Mouse (Mus musculus) heart, embryonic 16.5 days (tissue): ENCODE measurements around the gene Dnajc1. TPM values are rescaled to one million over a fixed set of nuclear protein-coding genes. Genes with fewer than 3 reads are reported as not detected.

Source experiments
- ATAC-seq: fragments of 200-750 bp; cut with Nextera tagmentation; replicated peaks from 2 replicates; pipeline ENCODE4 v1.8.0; 2017; ENCODE audit warnings: moderate number of reproducible peaks; ENCODE audit not compliant: insufficient read depth, low FRiP score; ENCODE audit errors: extremely low read depth
- H3K27ac ChIP-seq: fragments of 300-500 bp; sonication (generic); 2 replicates; pipeline ENCODE4 v1.5.1; 2014; ENCODE audit warnings: mild to moderate bottlenecking, low read length, control low read depth, moderate library complexity
- H3K27me3 ChIP-seq: fragments of 300-500 bp; sonication (generic); 2 replicates; pipeline ENCODE4 v1.6.1; 2014; ENCODE audit warnings: low read length, mixed read lengths; ENCODE audit not compliant: control insufficient read depth, insufficient read depth
- H3K36me3 ChIP-seq: fragments of 300-500 bp; sonication (generic); 2 replicates; pipeline ENCODE4 v1.6.1; 2014; ENCODE audit not compliant: control insufficient read depth, insufficient read depth
- H3K4me1 ChIP-seq: fragments of 300-500 bp; sonication (generic); 2 replicates; pipeline ENCODE4 v1.6.1; 2014; ENCODE audit warnings: low read length, mixed read lengths; ENCODE audit not compliant: control insufficient read depth, insufficient read depth
- H3K4me2 ChIP-seq: fragments of 300-500 bp; sonication (generic); 2 replicates; pipeline ENCODE4 v1.6.1; 2014; ENCODE audit warnings: low read depth, mild to moderate bottlenecking, control low read depth, low read length
- H3K4me3 ChIP-seq: fragments of 300-500 bp; sonication (generic); 2 replicates; pipeline ENCODE4 v1.5.1; 2014; ENCODE audit warnings: mild to moderate bottlenecking, control low read depth, low read length
- H3K9ac ChIP-seq: fragments of 300-500 bp; sonication (generic); 2 replicates; pipeline ENCODE4 v1.6.1; 2014; ENCODE audit warnings: low read length, control low read depth
- H3K9me3 ChIP-seq: fragments of 300-500 bp; sonication (generic); replicated peaks from 2 replicates; pipeline ENCODE4 v1.6.1; 2016; ENCODE audit warnings: low read length; ENCODE audit not compliant: control insufficient read depth
- WGBS: fragments of 180-500 bp; shearing (Covaris S2); extraction: QIAGEN DNeasy Blood & Tissue Kit; methylation state at CpG from one replicate; pipeline ENCODE4 v1.1.7; 2014; 5-methylcytosine and 5-hydroxymethylcytosine counted together
- polyA plus RNA-seq: library from polyadenylated mRNA; unstranded; fragments of >200 nt; fragmentation: Nextera tagmentation; extraction: Ambion mirVana; gene quantifications from 2 replicates; pipeline ENCODE4 v1.2.1, GENCODE M21; 2015

Gene Dnajc1
- polyA plus RNA-seq, 1 experiment from 2014 or later = 24.8 TPM

GRCm38 (mm10) chr2:18160992-18161391 is 231.6 kb downstream of the Dnajc1 start:
- Histone ChIP-seq H3K27me3 (no peaks in the 10 kb centered on the region), H3K4me2 (no peak overlapping the region), H3K27ac (no peak overlapping the region), H3K9ac (no peak overlapping the region), H3K36me3 (peaks cover 19% of the 10 kb centered on the region), H3K9me3 (no peaks in the 10 kb centered on the region), H3K4me3 (no peak overlapping the region), H3K4me1 (no peaks in the 10 kb centered on the region)
- WGBS = 85% methylated on average over 5 of the region's 5 CpGs
- no peak for ATAC-seq

DNA sequence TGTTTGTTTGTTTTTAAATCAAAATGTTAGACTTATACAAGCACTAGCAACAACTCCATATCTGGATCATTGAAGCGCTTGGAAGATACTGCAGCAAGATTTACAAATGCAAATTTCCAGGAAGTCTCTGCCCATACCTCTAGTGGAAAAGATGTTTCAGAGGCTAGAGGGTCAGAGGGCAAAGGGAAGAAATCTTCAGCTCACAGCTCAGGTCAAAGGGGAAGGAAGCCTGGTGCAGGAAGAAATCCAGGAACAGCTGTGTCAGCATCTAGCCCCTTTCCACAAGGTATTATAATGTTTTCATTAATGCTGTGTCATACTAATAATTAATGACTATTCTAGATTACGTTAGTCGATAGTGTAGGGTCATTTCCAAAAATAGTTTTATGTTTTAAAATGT is 233.2 kb downstream of the Dnajc1 start:
- Histone ChIP-seq H3K27me3 (no peaks in the 10 kb centered on the region), H3K4me2 (no peak overlapping the region), H3K9me3 (no peaks in the 10 kb centered on the region), H3K4me3 (no peak overlapping the region), H3K4me1 (no peaks in the 10 kb centered on the region), H3K36me3 (peaks cover 28% of the 10 kb centered on the region), H3K27ac (no peak overlapping the region), H3K9ac (no peak overlapping the region)
- no peak for ATAC-seq
- WGBS = 81% methylated on average over 3 of the region's 3 CpGs

- Histone ChIP-seq H3K4me3 (no peak overlapping the region), H3K9me3 (no peaks in the 10 kb centered on the region), H3K27me3 (no peaks in the 10 kb centered on the region), H3K9ac (no peak overlapping the region), H3K27ac (no peak overlapping the region), H3K4me1 (no peaks in the 10 kb centered on the region), H3K4me2 (no peak overlapping the region), H3K36me3 (peaks cover 27% of the 10 kb centered on the region)
- 81% methylated on average over 3 of the region's 3 CpGs for WGBS
- ATAC-seq = no peak
Measured at GRCm38 (mm10) chr2:18156131-18156530, 236.5 kb downstream of the Dnajc1 start.
